Mouse (Mus musculus) megakaryocyte, adult 5-6 weeks (primary cell): ENCODE data around the gene Ccdc96. TPM values are rescaled to one million over a fixed set of nuclear protein-coding genes. Genes with fewer than 3 reads are reported as not detected.

Experiments
- ATAC-seq: 2 replicates; pipeline ENCODE4 v1.8.0; 2016; ENCODE audit warnings: mild to moderate bottlenecking, inconsistent platforms; ENCODE audit not compliant: poor library complexity, severe bottlenecking
- total RNA-seq, 2 experiments: library from RNA; stranded (forward) in 1 of 2; stranded (reverse) in 1 of 2; fragments of 153-499, 151-499 nt in 1 of 2; fragments of 221-1000, 200-1000 nt in 1 of 2; gene quantifications; 2 replicates each; pipeline versions ENCODE4 v1.2.3 to v1.2.4; 2015 to 2017

Gene Ccdc96
- total RNA-seq, 2 experiments from 2014 or later, result 0.18 TPM; not detected in 1

DNA sequence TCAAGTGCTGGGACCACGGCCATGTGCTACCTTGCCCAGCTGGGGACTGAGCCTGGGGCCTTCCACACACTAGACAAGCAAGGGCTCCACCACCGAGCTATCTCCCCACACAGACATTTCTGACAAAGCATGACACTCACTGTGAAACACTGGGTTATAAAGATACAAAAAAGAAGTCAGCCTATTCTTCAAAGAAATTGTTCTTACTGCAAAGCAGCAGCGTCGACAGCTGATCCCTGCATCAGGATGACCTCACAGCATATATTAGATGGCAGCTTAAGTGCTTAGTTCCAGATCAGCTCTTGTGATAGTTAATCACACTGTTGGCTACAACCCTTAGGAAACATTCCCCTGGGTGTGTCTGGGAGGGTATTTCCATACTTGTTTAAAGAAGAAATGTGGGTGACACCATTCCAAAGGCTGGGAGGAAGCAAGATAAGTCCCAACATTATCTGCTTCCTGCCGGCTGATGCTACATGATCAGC is 38.9 kb downstream of the Ccdc96 start:
- no peak for ATAC-seq

DNA sequence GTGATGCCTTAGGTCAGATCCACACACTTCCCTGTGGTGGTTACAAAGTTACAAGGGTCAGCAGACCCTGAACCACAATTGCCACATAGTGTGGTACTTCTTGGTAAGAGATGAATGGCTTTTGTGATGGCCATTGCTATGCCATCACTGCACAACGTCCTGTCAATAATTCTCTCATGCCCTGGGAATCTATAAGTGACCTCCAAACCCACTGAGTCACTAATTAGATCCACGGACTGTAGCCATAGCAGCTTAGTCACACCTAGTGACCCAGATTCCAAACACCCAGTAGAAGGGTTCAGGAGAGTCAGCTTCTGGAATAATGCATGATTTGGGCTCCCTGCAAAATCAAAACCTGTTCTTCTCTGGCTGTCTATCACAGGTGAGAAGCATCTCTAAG is 40.8 kb downstream of the Ccdc96 start:
- ATAC-seq, result no peak

DNA sequence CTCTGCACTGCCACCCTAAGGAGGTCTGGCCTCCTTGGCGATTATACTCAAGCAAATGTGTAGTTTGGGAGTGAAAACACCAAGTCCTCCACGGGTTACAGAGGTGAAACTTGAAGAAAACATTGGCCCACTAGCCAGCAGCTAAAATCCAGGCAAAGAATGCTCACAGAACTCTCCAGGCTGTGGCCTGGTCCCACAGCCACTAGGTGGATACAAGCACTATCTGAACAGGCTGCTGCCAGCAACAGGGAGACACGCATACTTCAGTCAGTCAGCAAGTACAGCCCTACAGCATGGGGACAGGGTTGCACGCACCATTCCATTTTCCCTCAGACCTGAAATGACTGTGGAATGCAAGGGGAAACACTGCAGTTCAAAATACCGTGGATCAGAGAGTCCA is 41.9 kb downstream of the Ccdc96 start:
- no peak for ATAC-seq

DNA sequence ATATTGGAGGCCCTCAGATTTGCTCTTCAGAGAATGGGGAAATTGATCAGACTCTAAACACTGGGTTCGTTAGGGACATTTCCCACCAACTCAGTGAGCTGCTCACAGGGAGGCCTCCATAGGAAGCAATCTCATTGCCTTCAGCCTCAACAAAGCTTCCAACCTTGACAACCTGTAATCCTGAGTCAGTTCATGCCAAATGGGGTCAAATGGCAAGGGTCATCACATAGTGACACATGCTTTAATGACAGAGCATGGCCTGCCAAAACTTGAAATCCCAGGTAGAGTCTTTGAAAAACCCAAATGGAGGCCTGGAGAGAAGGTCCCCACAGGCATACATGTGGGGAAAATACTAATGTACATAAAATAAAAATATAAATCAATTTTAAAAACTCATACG is 42.5 kb downstream of the Ccdc96 start:
- no peak for ATAC-seq

DNA sequence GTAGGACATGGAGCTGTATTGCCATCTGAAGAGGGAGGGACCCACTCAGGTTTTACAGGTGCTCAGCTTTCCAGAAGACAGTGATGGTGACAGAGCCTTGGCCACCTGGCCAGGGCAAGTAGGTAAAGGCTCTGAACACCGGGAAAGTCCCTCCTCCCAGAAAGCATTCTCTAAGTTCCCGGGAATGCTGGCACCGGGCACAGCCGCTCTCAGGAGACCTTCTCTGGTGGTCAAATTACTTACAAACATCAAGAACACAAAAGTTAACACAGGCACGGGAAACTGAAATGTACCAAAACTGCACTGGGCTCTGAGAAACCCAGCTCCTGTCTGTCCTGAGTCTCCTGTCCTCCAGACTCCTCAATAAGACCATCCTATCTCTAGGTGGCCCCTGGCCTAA is 45.3 kb downstream of the Ccdc96 start:
- ATAC-seq, result no peak

DNA sequence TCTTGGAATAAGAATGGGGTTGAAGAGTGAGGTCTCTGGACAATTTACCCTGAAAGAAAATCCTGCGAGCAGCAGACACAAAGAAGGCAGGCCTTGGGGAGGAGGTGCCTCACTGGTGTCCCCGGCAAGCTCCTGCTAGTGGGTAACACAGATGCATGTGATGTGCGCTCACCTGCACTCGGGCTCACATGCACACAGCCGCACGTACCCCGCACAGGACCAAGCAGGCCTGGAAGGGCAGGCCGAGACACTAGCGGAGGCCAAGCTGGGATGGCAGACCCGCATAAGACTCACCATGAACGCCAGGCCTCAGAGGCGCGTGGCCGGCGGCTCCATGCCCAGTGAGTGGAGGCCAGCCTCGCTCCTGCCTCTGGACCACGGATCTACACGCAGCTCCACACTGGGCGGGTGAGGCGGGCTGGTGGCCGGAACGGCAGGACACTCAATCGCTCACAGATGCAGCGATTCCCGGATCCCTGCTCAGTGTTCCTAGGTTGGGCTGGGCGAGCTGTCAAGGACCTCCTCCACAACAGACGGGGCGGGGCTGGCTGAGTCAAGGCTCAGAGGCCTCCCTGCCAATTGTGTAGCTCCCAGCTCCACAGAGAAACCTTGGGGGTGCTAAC is 45.9 kb downstream of the Ccdc96 start:
- ATAC-seq, result peak; percentile 93

DNA sequence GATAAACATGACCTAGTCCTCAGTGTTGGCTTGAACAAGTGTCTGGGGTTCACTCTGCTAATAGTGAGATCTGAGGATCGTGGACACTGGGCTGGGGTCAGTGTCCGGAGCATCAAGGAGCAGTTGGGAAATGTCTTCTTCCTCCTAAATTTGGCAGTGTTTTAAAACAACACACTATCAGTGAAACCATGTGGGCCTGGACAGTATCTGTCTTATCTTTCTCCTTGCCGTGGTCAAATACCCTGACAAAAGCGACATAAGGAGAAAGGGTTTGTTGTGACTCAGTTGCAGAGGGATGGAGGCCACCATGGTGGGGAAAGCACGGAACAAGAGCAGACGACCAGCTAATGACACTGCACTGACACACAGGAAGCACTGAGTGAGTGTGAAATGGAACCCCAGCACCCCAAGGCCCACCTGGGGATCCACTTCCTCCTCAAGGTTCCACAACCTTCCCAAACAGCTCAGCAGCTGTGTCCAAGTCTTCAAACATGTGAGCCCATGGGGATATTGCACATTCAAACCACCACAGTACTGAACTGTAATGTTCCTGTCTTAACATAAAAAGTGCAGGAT is 50.2 kb downstream of the Ccdc96 start:
- ATAC-seq, result no peak

DNA sequence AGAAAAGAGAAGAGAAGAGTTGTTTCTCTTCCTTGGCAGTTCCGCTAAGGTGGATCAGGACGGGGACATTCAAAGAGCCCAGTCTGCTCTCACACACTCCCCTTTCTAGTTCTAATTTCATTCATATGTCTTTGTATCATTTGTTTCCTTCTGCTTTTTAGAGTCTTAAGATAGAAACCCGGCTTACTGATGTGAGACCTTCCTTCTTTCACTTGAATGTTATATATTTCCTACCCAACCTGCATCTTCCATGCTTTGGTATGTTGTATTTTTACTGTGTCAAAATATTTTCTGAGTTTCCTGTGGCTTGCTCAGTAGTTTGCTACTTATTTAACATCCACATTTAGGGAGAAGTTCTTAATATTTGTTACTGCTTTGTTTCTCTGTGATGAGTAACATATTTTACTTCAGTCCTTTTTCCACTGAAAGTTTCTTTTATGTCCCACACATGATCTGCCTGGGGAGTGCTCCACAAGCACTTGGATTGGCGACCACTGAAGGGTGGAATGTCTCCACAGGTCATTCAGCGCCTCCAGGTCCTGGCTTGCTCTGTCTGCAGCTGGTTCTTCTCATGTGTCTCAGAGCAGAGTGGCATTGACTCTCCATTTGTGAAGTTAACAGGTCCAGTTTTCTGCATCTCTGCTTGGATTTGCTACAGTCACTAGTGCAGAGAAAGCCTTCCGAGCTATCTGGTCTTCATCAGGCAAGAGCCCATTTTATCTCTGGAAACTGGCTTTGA is 51.2 kb downstream of the Ccdc96 start:
- ATAC-seq, result no peak

DNA sequence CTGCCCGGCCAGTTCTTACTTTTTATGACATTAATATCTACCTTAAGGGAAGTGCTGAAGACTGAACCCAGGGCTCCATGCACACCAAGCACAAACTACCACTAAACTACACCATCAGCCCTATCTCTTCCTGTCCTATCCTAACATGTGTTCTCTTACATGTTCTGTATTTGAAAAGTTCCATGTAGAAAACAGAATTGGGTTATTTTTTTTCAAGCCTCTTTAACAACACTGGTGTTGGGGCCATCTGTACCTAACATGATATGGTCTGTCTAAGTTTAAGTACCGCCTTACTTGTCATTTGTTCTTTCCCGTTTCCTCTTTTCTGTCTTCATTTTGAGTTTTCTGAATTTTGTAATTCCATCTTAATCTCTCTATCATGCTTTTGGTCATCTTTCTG is 52.0 kb downstream of the Ccdc96 start:
- no peak for ATAC-seq

Other genes with a start within 250 kb of the Ccdc96 start
- gene Sorcs2, start 86.4 kb upstream of the Ccdc96 start, total RNA-seq (2015), result 0.21 TPM in 1 of 2 replicates, not detected in the other
- 0.16 and 0.22 TPM in 2 replicates for gene Sorcs2, start 86.4 kb upstream of the Ccdc96 start, total RNA-seq (2017)
- 24.3 and 24.7 TPM in 2 replicates for gene Grpel1, start 19.6 kb upstream of the Ccdc96 start, total RNA-seq (2015)
- gene Grpel1, start 19.6 kb upstream of the Ccdc96 start, total RNA-seq (2017), result 21.9 and 24.3 TPM in 2 replicates
- gene Tada2b, start 303 bp upstream of the Ccdc96 start, total RNA-seq (2015), result 12.0 and 14.0 TPM in 2 replicates
- gene Tada2b, start 303 bp upstream of the Ccdc96 start, total RNA-seq (2017), result 16.5 and 23.3 TPM in 2 replicates
- 22.3 and 25.5 TPM in 2 replicates for gene Tbc1d14, start 108.7 kb downstream of the Ccdc96 start, total RNA-seq (2015)
- 11.2 and 16.2 TPM in 2 replicates for gene Tbc1d14, start 108.7 kb downstream of the Ccdc96 start, total RNA-seq (2017)
- 20.0 and 27.1 TPM in 2 replicates for gene D5Ertd579e, start 211.4 kb downstream of the Ccdc96 start, total RNA-seq (2015)
- gene D5Ertd579e, start 211.4 kb downstream of the Ccdc96 start, total RNA-seq (2017), result 35.9 and 36.0 TPM in 2 replicates